Mouse (Mus musculus) liver, postnatal 0 days (tissue): ENCODE measurements around the gene Meiob. TPM values are rescaled to one million over a fixed set of nuclear protein-coding genes. Genes with fewer than 3 reads are reported as not detected.
A peak's percentile ranks its signal among the peaks of the same experiment; 100 is the strongest.

Experiments
- ATAC-seq: fragments of 200-750 bp; cut with Nextera tagmentation; 2 replicates; pipeline ENCODE4 v1.8.0; 2017; ENCODE audit warnings: mild to moderate bottlenecking, moderate library complexity
- DNase-seq: peaks from one replicate; pipeline ENCODE4 v3.0.0-alpha.2; 2016
- H3K27ac ChIP-seq: fragments of 300-500 bp; sonication (generic); 2 replicates; pipeline ENCODE4 v1.5.1; 2014; ENCODE audit warnings: antibody characterized with exemption, moderate library complexity, mild to moderate bottlenecking, low read depth
- H3K27me3 ChIP-seq: fragments of 300-500 bp; sonication (generic); 2 replicates; pipeline ENCODE4 v1.6.1; 2014; ENCODE audit warnings: low read length, control low read depth, mixed read lengths; ENCODE audit not compliant: insufficient read depth
- H3K36me3 ChIP-seq: fragments of 300-500 bp; sonication (generic); replicated peaks from 2 replicates; pipeline ENCODE4 v1.6.1; 2014; ENCODE audit warnings: mild to moderate bottlenecking, control low read depth, low read length, moderate library complexity, mixed read lengths; ENCODE audit not compliant: insufficient read depth
- H3K4me1 ChIP-seq: fragments of 300-500 bp; sonication (generic); 2 replicates; pipeline ENCODE4 v1.6.1; 2014; ENCODE audit warnings: antibody characterized with exemption, mild to moderate bottlenecking, control low read depth; ENCODE audit not compliant: insufficient read depth
- H3K4me2 ChIP-seq: fragments of 300-500 bp; sonication (generic); 2 replicates; pipeline ENCODE4 v1.6.1; 2014; ENCODE audit warnings: low read depth, mild to moderate bottlenecking, low read length, moderate library complexity, mixed read lengths
- H3K4me3 ChIP-seq: fragments of 300-500 bp; sonication (generic); 2 replicates; pipeline ENCODE4 v1.5.1; 2014; ENCODE audit warnings: low read depth, low read length
- H3K9ac ChIP-seq: fragments of 300-500 bp; sonication (generic); replicated peaks from 2 replicates; pipeline ENCODE4 v1.6.1; 2014; ENCODE audit warnings: mild to moderate bottlenecking, moderate library complexity
- H3K9me3 ChIP-seq: fragments of 300-500 bp; sonication (generic); 2 replicates; pipeline ENCODE4 v1.6.1; 2016; ENCODE audit warnings: mild to moderate bottlenecking, control low read depth, low read length, mixed read lengths
- CTCF ChIP-seq: sonication (generic); IDR thresholded peaks from 2 replicates; pipeline ENCODE4 v1.5.1; 2016; ENCODE audit warnings: antibody characterized with exemption, low read depth
- EP300 ChIP-seq: IDR thresholded peaks from 2 replicates; pipeline ENCODE4 v1.6.1; 2016; ENCODE audit warnings: antibody characterized with exemption, low read depth, mild to moderate bottlenecking
- WGBS: fragments of 180-500 bp; shearing (Covaris S2); extraction: QIAGEN DNeasy Blood & Tissue Kit; methylation state at CpG from one replicate; pipeline ENCODE4 v1.1.7; 2014; ENCODE audit not compliant: insufficient replicate concordance; 5-methylcytosine and 5-hydroxymethylcytosine counted together
- polyA plus RNA-seq: library from polyadenylated mRNA; unstranded; fragments of >200 nt; fragmentation: Nextera tagmentation; extraction: Ambion mirVana; gene quantifications from 2 replicates; pipeline ENCODE4 v1.2.1, GENCODE M21; 2015

Meiob gene
- polyA plus RNA-seq, 1 experiment from 2014 or later = 0.97 TPM

- H3K9me3 ChIP-seq = no peaks in the 10 kb centered on the region
- no peak overlapping the region for H3K4me2 ChIP-seq
- TF ChIP-seq CTCF (peak; percentile 57), EP300 (no peak)
- ATAC-seq (no peak), DNase-seq (no peak)
- peak overlapping the region; percentile 53 for H3K27ac ChIP-seq
- H3K4me3 ChIP-seq = no peak overlapping the region
- 44% methylated on average over 1 of the region's 1 CpGs for WGBS
- no peaks in the 10 kb centered on the region for H3K36me3 ChIP-seq
- no peak overlapping the region for H3K9ac ChIP-seq
- H3K4me1 ChIP-seq = no peaks in the 10 kb centered on the region; the same call in 1 of the 2 replicates
- no peaks in the 10 kb centered on the region for H3K27me3 ChIP-seq
Observed at GRCm38 (mm10) chr17:24817503-24817902, 13.4 kb downstream of the Meiob start.

GRCm38 (mm10) chr17:24818172-24818571, 14.1 kb downstream of the Meiob start:
- DNase-seq (no peak), ATAC-seq (no peak; the same call in 1 of the 2 replicates)
- Histone ChIP-seq H3K9me3 (no peaks in the 10 kb centered on the region), H3K4me3 (no peak overlapping the region), H3K27ac (peak overlapping the region; percentile 53), H3K27me3 (no peaks in the 10 kb centered on the region), H3K4me1 (no peaks in the 10 kb centered on the region; the same call in 1 of the 2 replicates), H3K9ac (no peak overlapping the region), H3K4me2 (no peak overlapping the region), H3K36me3 (no peaks in the 10 kb centered on the region)
- TF ChIP-seq CTCF (no peak), EP300 (no peak)
- WGBS = 39% methylated on average over 6 of the region's 6 CpGs

DNA sequence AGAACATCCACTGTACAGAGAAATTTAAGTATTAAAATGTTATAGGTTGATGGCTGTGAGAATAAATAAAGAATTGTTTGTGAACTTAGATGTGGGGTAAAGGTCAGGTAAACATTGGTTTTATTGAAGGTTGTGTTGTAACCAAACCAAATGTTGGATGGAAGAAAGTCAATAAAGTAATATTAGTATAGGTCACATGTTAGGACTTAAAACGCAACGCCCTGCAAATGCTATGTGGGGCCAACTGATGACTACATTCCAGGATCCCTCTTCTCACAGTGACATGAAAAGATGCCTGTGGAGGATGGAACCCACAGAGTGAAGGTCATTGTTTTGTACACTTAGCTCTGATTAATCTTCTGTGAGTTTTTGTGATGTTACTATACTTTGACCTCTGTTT, 15.4 kb downstream of the Meiob start:
- H3K36me3 ChIP-seq = no peaks in the 10 kb centered on the region
- no peak overlapping the region for H3K9ac ChIP-seq
- WGBS = 43% methylated on average over 2 of the region's 2 CpGs
- H3K27me3 ChIP-seq = 0 out of 2 replicates have a peak, but pooled peaks cover 3% of the 10 kb centered on the region
- peak; percentile 54; the same call in 1 of the 2 replicates for TF ChIP-seq EP300
- no peak for TF ChIP-seq CTCF
- ATAC-seq (peak; percentile 73), DNase-seq (no peak)
- H3K9me3 ChIP-seq = no peaks in the 10 kb centered on the region
- H3K4me3 ChIP-seq = no peak overlapping the region
- H3K4me2 ChIP-seq = no peak overlapping the region
- H3K27ac ChIP-seq = peak overlapping the region; percentile 53
- H3K4me1 ChIP-seq = no peaks in the 10 kb centered on the region; the same call in 1 of the 2 replicates

GRCm38 (mm10) chr17:24821351-24822280, 17.5 kb downstream of the Meiob start:
- no peak overlapping the region for H3K4me3 ChIP-seq
- H3K27me3 ChIP-seq = 0 out of 2 replicates have a peak, but pooled peaks cover 3% of the 10 kb centered on the region
- H3K4me1 ChIP-seq = no peaks in the 10 kb centered on the region; the same call in 1 of the 2 replicates
- H3K27ac ChIP-seq = peak overlapping the region; percentile 66
- no peaks in the 10 kb centered on the region for H3K36me3 ChIP-seq
- whole genome bisulfite sequencing = 28% methylated on average over 3 of the region's 3 CpGs
- H3K9ac ChIP-seq = no peak overlapping the region
- no peak overlapping the region for H3K4me2 ChIP-seq
- ATAC-seq = peak; percentile 47
- TF ChIP-seq EP300 (peak; percentile 25; the same call in 1 of the 2 replicates), CTCF (no peak)
- no peak for DNase-seq
- H3K9me3 ChIP-seq = no peaks in the 10 kb centered on the region

DNA sequence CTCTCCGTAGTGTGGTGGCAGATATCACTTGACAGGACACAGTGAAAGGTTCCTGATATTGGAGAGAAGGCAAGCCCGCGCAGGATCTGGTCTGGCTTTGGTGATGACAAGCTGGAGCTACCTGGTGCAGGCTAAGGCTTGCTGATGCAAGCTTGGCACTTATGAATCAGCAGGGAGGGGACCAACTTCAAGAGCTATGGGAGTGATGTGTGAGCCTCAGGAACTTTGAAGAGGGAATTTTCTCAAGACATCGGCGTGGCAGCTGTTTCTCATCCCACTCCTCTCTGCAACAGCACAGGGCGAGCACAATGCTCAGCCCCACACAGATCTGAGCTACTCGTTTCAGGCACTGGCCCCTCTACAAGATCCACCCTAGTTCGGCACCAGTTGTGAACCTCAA, 35.8 kb downstream of the Meiob start, which contains the start of gene Hagh:
Gene Hagh (plus strand): TSS at position 302 of the 400 bp plus-strand sequence.
- TF ChIP-seq EP300 (no peak), CTCF (no peak)
- Histone ChIP-seq H3K4me3 (no peak within 1 kb of the TSS), H3K9ac (no peak within 1 kb of the TSS), H3K4me2 (no peak within 1 kb of the TSS), H3K27ac (no peak within 1 kb of the TSS), H3K27me3 (no peaks in the 10 kb centered on the region), H3K9me3 (no peaks in the 10 kb centered on the region), H3K36me3 (no peaks in the 10 kb centered on the region), H3K4me1 (no peaks in the 10 kb centered on the region)
- DNase-seq = no peak
- no peak for ATAC-seq
- 73% methylated on average over 8 of the region's 8 CpGs for WGBS

DNA sequence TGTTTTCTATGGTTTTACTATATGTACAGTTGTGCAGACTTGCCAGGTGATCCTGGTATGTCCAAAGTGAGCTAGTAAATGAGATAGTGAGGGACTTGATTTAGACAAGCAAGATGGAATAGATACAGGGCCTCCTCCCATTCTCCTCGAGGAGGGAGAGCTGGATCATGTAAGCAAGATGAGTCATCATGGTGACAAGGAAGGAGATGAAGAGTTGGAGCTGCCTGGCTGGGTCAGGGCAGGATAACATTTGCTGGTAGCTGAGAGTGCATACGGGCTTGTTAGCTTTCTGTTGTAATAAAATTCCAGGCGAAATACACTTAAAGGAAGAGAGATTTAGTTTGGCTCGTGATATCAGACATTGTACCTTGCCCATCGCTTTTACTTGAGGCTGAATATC, 36.3 kb downstream of the Meiob start:
- DNase-seq (no peak), ATAC-seq (no peak)
- Histone ChIP-seq H3K27me3 (no peaks in the 10 kb centered on the region), H3K9ac (no peak overlapping the region), H3K27ac (no peak overlapping the region), H3K36me3 (no peaks in the 10 kb centered on the region), H3K9me3 (no peaks in the 10 kb centered on the region), H3K4me3 (no peak overlapping the region), H3K4me1 (no peaks in the 10 kb centered on the region), H3K4me2 (no peak overlapping the region)
- no peak for TF ChIP-seq CTCF
- TF ChIP-seq EP300 = no peak
- WGBS = 40% methylated on average over 5 of the region's 5 CpGs
